Mouse (Mus musculus) kidney, postnatal 4 days (tissue): ENCODE data around the gene Wdr31.

Experiments
- DNase-seq, 2 experiments: peaks; one replicate each; pipeline ENCODE4 v3.0.0; 2021; ENCODE audit warnings: mixed read lengths in 2 of 2

The Wdr31 gene

GRCm38 (mm10) chr4:62470598-62471051 lies at the start of gene Wdr31:
Gene Wdr31 (minus strand): TSS chr4:62470896.
- peak; percentile 86 to 90 for DNase-seq

- peak; percentile 92 to 95 for DNase-seq
Measured at GRCm38 (mm10) chr4:62519849-62520233, 49.1 kb upstream of the Wdr31 start, which contains the start of gene Alad. Gene Alad (minus strand): TSS chr4:62519918.

- no peak for DNase-seq
Measured at GRCm38 (mm10) chr4:62519122-62519848, 48.6 kb upstream of the Wdr31 start.

GRCm38 (mm10) chr4:62518416-62519121 lies 47.9 kb upstream of the Wdr31 start:
- peak; percentile 36 to 55 for DNase-seq

GRCm38 (mm10) chr4:62517538-62518415 lies 47.1 kb upstream of the Wdr31 start:
- no peak for DNase-seq

- no peak for DNase-seq
Measured at GRCm38 (mm10) chr4:62517046-62517445, 46.4 kb upstream of the Wdr31 start.

- no peak for DNase-seq
Measured at GRCm38 (mm10) chr4:62516579-62516978, 45.9 kb upstream of the Wdr31 start.

- peak; percentile 70 to 80 for DNase-seq
Measured at GRCm38 (mm10) chr4:62516079-62516478, 45.4 kb upstream of the Wdr31 start.

GRCm38 (mm10) chr4:62515490-62515889 lies 44.8 kb upstream of the Wdr31 start:
- peak in 1 of 2 experiments; percentile 45 for DNase-seq

GRCm38 (mm10) chr4:62514995-62515394 lies 44.3 kb upstream of the Wdr31 start:
- DNase-seq: no peak

- no peak for DNase-seq
Measured at GRCm38 (mm10) chr4:62513998-62514506, 43.4 kb upstream of the Wdr31 start.

- DNase-seq: peak; percentile 55 to 73
Measured at GRCm38 (mm10) chr4:62509946-62510345, 39.2 kb upstream of the Wdr31 start.

- peak; percentile 46 to 64 for DNase-seq
Measured at GRCm38 (mm10) chr4:62508839-62509238, 38.1 kb upstream of the Wdr31 start.

- peak; percentile 48 to 68 for DNase-seq
Measured at GRCm38 (mm10) chr4:62506798-62507197, 36.1 kb upstream of the Wdr31 start.

- no peak for DNase-seq
Measured at GRCm38 (mm10) chr4:62505991-62506390, 35.3 kb upstream of the Wdr31 start.

GRCm38 (mm10) chr4:62503374-62503970 lies 32.8 kb upstream of the Wdr31 start, which contains the start of gene Hdhd3:
Gene Hdhd3 (minus strand): TSS chr4:62503467.
- no peak for DNase-seq

- no peak for DNase-seq
Measured at GRCm38 (mm10) chr4:62502969-62503368, 32.3 kb upstream of the Wdr31 start.

GRCm38 (mm10) chr4:62501964-62502732 lies 31.5 kb upstream of the Wdr31 start:
- DNase-seq: peak; percentile 95 to 96

GRCm38 (mm10) chr4:62501534-62501933 lies 30.8 kb upstream of the Wdr31 start:
- DNase-seq: no peak

- no peak for DNase-seq
Measured at GRCm38 (mm10) chr4:62500799-62501198, 30.1 kb upstream of the Wdr31 start.

- peak; percentile 41 to 66 for DNase-seq
Measured at GRCm38 (mm10) chr4:62496815-62497214, 26.1 kb upstream of the Wdr31 start.
